Mouse (Mus musculus) limb, embryonic 15.5 days (tissue): ENCODE measurements around the gene Kank2. TPM values are rescaled to one million over a fixed set of nuclear protein-coding genes. Genes with fewer than 3 reads are reported as not detected.
"Not testable (repeated sequence)": the region's sequence is repeated elsewhere in the genome, so short reads cannot be mapped to it uniquely, and the experiment has no call there.

Experiments used
- ATAC-seq: fragments of 200-750 bp; cut with Nextera tagmentation; 2 replicates; pipeline ENCODE4 v1.8.0; 2017; ENCODE audit warnings: low read depth, moderate TSS enrichment; ENCODE audit not compliant: insufficient number of reproducible peaks, low FRiP score, low TSS enrichment
- H3K27ac ChIP-seq: fragments of 300-500 bp; sonication (generic); 2 replicates; pipeline ENCODE4 v1.5.1; 2015; ENCODE audit warnings: moderate library complexity, mild to moderate bottlenecking, inconsistent platforms
- H3K27me3 ChIP-seq: fragments of 300-500 bp; sonication (generic); 2 replicates; pipeline ENCODE4 v1.6.1; 2015; ENCODE audit warnings: inconsistent platforms
- H3K36me3 ChIP-seq: fragments of 300-500 bp; sonication (generic); 2 replicates; pipeline ENCODE4 v1.6.1; 2015; ENCODE audit warnings: inconsistent platforms
- H3K4me1 ChIP-seq: fragments of 300-500 bp; sonication (generic); 2 replicates; pipeline ENCODE4 v1.6.1; 2015; ENCODE audit warnings: inconsistent platforms
- H3K4me2 ChIP-seq: fragments of 300-500 bp; sonication (generic); 2 replicates; pipeline ENCODE4 v1.6.1; 2015; ENCODE audit warnings: mild to moderate bottlenecking, inconsistent platforms
- H3K4me3 ChIP-seq: fragments of 300-500 bp; sonication (generic); 2 replicates; pipeline ENCODE4 v1.5.1; 2015; ENCODE audit warnings: mild to moderate bottlenecking, inconsistent platforms
- H3K9ac ChIP-seq: fragments of 300-500 bp; sonication (generic); 2 replicates; pipeline ENCODE4 v1.6.1; 2015; ENCODE audit warnings: inconsistent platforms
- H3K9me3 ChIP-seq: fragments of 300-500 bp; sonication (generic); 2 replicates; pipeline ENCODE4 v1.6.1; 2016; ENCODE audit warnings: inconsistent platforms
- WGBS: fragments of 180-500 bp; shearing (Covaris S2); methylation state at CpG from one replicate; pipeline ENCODE4 v1.1.7; 2015; 5-methylcytosine and 5-hydroxymethylcytosine counted together
- polyA plus RNA-seq: library from polyadenylated mRNA; unstranded; fragments of >200 nt; fragmentation: Nextera tagmentation; extraction: Ambion mirVana; gene quantifications from 2 replicates; pipeline ENCODE4 v1.2.1, GENCODE M21; 2015

The Kank2 gene
- polyA plus RNA-seq, 1 experiment from 2014 or later = 22.7 TPM

- Histone ChIP-seq H3K4me3 (no peak overlapping the region), H3K27me3 (no peaks in the 10 kb centered on the region), H3K9ac (no peak overlapping the region), H3K27ac (no peak overlapping the region), H3K9me3 (no peaks in the 10 kb centered on the region), H3K4me1 (peaks cover 7% of the 10 kb centered on the region), H3K36me3 (peaks cover 82% of the 10 kb centered on the region), H3K4me2 (no peak overlapping the region)
- ATAC-seq = 0 out of 2 replicates have a peak, but pooled peaks have one; percentile 19
- WGBS = 89% methylated on average over 16 of the region's 16 CpGs
Observed at GRCm38 (mm10) chr9:21774353-21774752, 24.2 kb downstream of the Kank2 start.

- H3K9me3 ChIP-seq, H3K4me2 ChIP-seq, ATAC-seq, H3K9ac ChIP-seq, H3K27ac ChIP-seq, H3K27me3 ChIP-seq, H3K4me3 ChIP-seq: not testable (repeated sequence)
- Histone ChIP-seq H3K36me3 (peaks cover 82% of the 10 kb centered on the region), H3K4me1 (peaks cover 16% of the 10 kb centered on the region)
- WGBS = 78% methylated on average over 5 of the region's 5 CpGs
Observed at GRCm38 (mm10) chr9:21773396-21773795, 25.1 kb downstream of the Kank2 start.

- Histone ChIP-seq H3K4me2 (no peak overlapping the region), H3K4me3 (no peak overlapping the region), H3K27ac (peak overlapping the region; percentile 85), H3K9me3 (no peaks in the 10 kb centered on the region), H3K27me3 (no peaks in the 10 kb centered on the region), H3K4me1 (peaks cover 28% of the 10 kb centered on the region), H3K36me3 (peaks cover 60% of the 10 kb centered on the region), H3K9ac (no peak overlapping the region)
- no peak for ATAC-seq
- WGBS = 72% methylated on average over 26 of the region's 26 CpGs
Observed at GRCm38 (mm10) chr9:21769558-21770183, 28.9 kb downstream of the Kank2 start.

GRCm38 (mm10) chr9:21768511-21769411, 29.8 kb downstream of the Kank2 start:
- Histone ChIP-seq H3K27ac (peak overlapping the region; percentile 85), H3K9me3 (no peaks in the 10 kb centered on the region), H3K4me1 (peaks cover 28% of the 10 kb centered on the region), H3K4me3 (no peak overlapping the region), H3K4me2 (no peak overlapping the region), H3K9ac (no peak overlapping the region), H3K27me3 (no peaks in the 10 kb centered on the region), H3K36me3 (peaks cover 50% of the 10 kb centered on the region)
- WGBS = 31% methylated on average over 13 of the region's 13 CpGs
- peak; percentile 46; the same call in 1 of the 2 replicates for ATAC-seq

- ATAC-seq = 0 out of 2 replicates have a peak, but pooled peaks have one; percentile 57
- Histone ChIP-seq H3K9me3 (no peaks in the 10 kb centered on the region), H3K4me1 (peaks cover 28% of the 10 kb centered on the region), H3K4me2 (no peak overlapping the region), H3K27me3 (no peaks in the 10 kb centered on the region), H3K27ac (peak overlapping the region; percentile 85), H3K9ac (no peak overlapping the region), H3K36me3 (peaks cover 45% of the 10 kb centered on the region), H3K4me3 (no peak overlapping the region)
- 44% methylated on average over 11 of the region's 11 CpGs for WGBS
Observed at GRCm38 (mm10) chr9:21767896-21768295, 30.6 kb downstream of the Kank2 start.

GRCm38 (mm10) chr9:21764084-21764999, 34.2 kb downstream of the Kank2 start:
- Histone ChIP-seq H3K27me3 (no peaks in the 10 kb centered on the region), H3K4me3 (no peak overlapping the region), H3K36me3 (peaks cover 15% of the 10 kb centered on the region), H3K4me2 (no peak overlapping the region), H3K9ac (no peak overlapping the region), H3K27ac (no peak overlapping the region), H3K9me3 (no peaks in the 10 kb centered on the region), H3K4me1 (peaks cover 27% of the 10 kb centered on the region)
- 91% methylated on average over 6 of the region's 6 CpGs for WGBS
- ATAC-seq = no peak

GRCm38 (mm10) chr9:21762135-21762534, 36.4 kb downstream of the Kank2 start:
- H3K27me3 ChIP-seq = no peaks in the 10 kb centered on the region
- peaks cover 8% of the 10 kb centered on the region; the same call in 1 of the 2 replicates for H3K36me3 ChIP-seq
- H3K4me2 ChIP-seq = no peak overlapping the region
- peaks cover 13% of the 10 kb centered on the region for H3K4me1 ChIP-seq
- no peak overlapping the region for H3K9ac ChIP-seq
- H3K27ac ChIP-seq = no peak overlapping the region
- ATAC-seq = no peak
- no peak overlapping the region for H3K4me3 ChIP-seq
- H3K9me3 ChIP-seq = no peaks in the 10 kb centered on the region

- Histone ChIP-seq H3K4me1 (peaks cover 13% of the 10 kb centered on the region), H3K27ac (peak within 1 kb of the TSS; percentile 69), H3K36me3 (peaks cover 17% of the 10 kb centered on the region), H3K4me2 (peak within 1 kb of the TSS; percentile 85), H3K9me3 (no peaks in the 10 kb centered on the region), H3K27me3 (no peaks in the 10 kb centered on the region), H3K9ac (peak within 1 kb of the TSS; percentile 62), H3K4me3 (peak within 1 kb of the TSS; percentile 85)
- WGBS = 1% methylated on average over 51 of the region's 54 CpGs
- ATAC-seq = peak; percentile 92
Observed at GRCm38 (mm10) chr9:21760155-21761088, 38.1 kb downstream of the Kank2 start, which contains the start of gene Spc24. Gene Spc24 (minus strand): TSS chr9:21760303.

- Histone ChIP-seq H3K4me3 (peak overlapping the region; percentile 85), H3K27ac (no peak overlapping the region), H3K27me3 (no peaks in the 10 kb centered on the region), H3K4me2 (peak overlapping the region; percentile 85), H3K36me3 (peaks cover 17% of the 10 kb centered on the region), H3K4me1 (peaks cover 17% of the 10 kb centered on the region), H3K9ac (peak overlapping the region; percentile 62), H3K9me3 (no peaks in the 10 kb centered on the region)
- ATAC-seq = no peak
- under 1% methylated on average over 20 of the region's 20 CpGs for WGBS
Observed at GRCm38 (mm10) chr9:21759718-21760117, 38.8 kb downstream of the Kank2 start.

GRCm38 (mm10) chr9:21758576-21759529, 39.7 kb downstream of the Kank2 start:
- H3K27me3 ChIP-seq = no peaks in the 10 kb centered on the region
- H3K36me3 ChIP-seq = peaks cover 17% of the 10 kb centered on the region
- no peaks in the 10 kb centered on the region for H3K9me3 ChIP-seq
- ATAC-seq = no peak
- H3K4me1 ChIP-seq = peaks cover 25% of the 10 kb centered on the region
- H3K4me3 ChIP-seq = peak overlapping the region; percentile 85
- 50% methylated on average over 14 of the region's 14 CpGs for WGBS
- H3K9ac ChIP-seq = no peak overlapping the region
- peak overlapping the region; percentile 85 for H3K4me2 ChIP-seq
- H3K27ac ChIP-seq = no peak overlapping the region
